Mouse (Mus musculus) NIH3T3 (cell line): Measurements from ENCODE around the gene Gm10670.
"Not testable (repeated sequence)": the region's sequence is repeated elsewhere in the genome, so short reads cannot be mapped to it uniquely, and the experiment has no call there.

ENCODE experiments used
- DNase-seq: peaks from one replicate; pipeline ENCODE4 v3.0.0-alpha.2; 2012; ENCODE audit warnings: low read depth

The Gm10670 gene

DNA sequence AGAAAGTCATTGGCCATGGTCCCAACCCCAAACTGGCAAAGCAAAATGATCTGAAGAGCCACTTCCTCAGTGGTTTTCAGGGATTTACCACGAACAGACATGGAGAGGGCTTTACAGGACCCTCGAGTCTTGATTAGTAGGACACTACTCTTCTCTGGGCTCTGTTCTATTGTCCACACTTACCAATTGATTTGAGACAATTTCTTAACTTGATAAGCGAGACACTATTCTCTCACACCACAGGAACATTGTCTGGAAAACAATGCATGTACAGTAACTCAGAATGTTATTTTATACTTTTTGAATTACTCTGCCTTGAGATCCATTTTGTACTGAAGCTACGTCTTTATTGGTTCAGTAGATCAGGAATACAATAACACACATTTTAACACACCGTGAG lies at the start of gene Gm10670:
Gm10670 (minus strand) TSS at position 101 of the 400 bp plus-strand sequence.
- not testable (repeated sequence) for DNase-seq

DNA sequence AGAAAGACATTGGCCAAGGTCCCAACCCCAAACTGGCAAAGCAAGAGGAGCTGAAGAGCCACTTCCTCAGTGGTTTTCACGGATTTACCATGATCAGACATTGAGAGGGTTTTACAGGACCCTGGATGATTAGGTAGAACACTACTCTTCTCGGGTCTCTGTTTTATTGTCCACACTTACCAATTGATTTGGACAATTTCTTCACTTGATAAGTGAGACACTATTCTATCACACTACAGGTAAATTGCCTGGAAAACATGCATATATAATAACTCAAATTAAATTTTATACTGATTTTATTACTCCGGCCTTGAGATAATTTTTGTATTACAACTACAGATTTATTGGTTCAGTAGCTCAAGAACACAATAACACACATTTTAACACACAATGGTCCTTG lies 35.7 kb upstream of the Gm10670 start, which contains the start of gene Vmn1r103:
Vmn1r103 (minus strand) TSS at position 101 of the 400 bp plus-strand sequence.
- DNase-seq: not testable (repeated sequence)

DNA sequence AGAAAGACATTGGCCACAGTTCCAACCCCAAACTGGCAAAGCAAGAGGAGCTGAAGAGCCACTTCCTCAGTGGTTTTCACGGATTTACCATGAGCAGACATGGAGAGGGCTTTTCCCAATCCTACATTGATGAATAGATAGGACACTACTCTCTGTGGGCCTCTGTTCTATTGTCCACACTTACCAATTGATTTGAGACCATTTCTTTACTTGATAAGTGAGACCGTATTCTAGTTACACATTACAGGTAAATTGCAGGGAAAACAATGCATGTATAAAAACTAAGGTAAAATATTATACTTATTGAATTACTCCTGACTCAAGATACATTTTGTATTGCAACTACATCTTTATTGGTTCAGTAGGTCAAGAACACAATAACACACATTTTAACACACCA lies 32.2 kb downstream of the Gm10670 start, which contains the start of gene Vmn1r101:
Vmn1r101 (minus strand) TSS at position 101 of the 400 bp plus-strand sequence.
- not testable (repeated sequence) for DNase-seq
